Mouse (Mus musculus) C3H10T1/2 (cell line): ENCODE results near the gene Fam89a. TPM values are rescaled to one million over a fixed set of nuclear protein-coding genes. Genes with fewer than 3 reads are reported as not detected.

Experiments
- polyA plus RNA-seq, 2 experiments: library from polyadenylated mRNA; unstranded; fragments of >200 nt; fragmentation: generic; extraction: Trizol; gene quantifications; one replicate each; pipeline ENCODE4 v1.2.1; 2012; ENCODE audit warnings: missing spikeins in 2 of 2

Fam89a gene
- polyA plus RNA-seq = under 1 TPM; 0.02 to 0.26 TPM

DNA sequence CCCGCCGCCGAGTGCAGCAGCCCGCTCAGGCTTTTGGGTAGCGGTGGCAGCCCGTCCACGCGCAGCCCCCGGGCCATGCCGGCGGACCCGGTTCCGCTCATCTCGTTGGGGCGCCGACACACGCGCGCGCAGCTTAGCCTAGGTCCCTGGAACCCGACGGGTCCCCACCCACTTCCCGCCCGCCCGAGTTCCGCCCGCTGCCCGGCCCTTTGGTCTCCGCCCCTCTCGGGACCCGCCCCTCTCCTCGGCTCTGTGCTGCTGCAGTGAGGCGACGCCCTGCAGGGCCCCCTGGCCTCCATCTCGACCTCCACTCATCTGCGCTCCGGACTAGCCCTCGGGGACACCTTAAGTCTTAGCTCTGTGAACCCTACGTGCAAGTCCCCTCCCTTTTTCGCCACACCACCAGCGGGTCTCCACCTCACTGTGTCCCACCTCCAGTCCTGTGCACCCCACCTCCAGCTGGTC, at the start of gene Fam89a:
TSS of gene Fam89a (minus strand) at position 124 of the 465 bp plus-strand sequence.

DNA sequence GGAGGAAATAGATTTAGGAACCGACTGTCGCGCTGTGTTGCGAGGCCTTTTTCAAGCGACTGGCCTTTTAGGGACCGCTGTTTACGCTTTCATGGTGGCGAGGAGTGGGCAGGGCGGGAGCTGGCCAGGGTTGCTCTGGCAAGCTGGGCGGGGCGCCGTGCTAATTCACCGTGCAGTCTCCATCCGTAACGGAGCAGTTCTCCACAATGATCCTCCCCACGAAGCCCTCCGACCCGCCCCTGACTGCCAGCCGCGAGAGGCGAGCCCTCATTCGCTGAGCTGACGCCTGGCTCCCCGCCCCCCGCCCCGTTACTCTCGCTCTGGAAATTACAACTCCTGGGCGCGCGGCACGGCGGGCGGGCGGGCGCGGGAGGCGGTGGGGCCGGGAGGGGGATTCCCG, 41.1 kb upstream of the Fam89a start, which contains the start of gene Trim67:
TSS of gene Trim67 (plus strand) at position 385 of the 400 bp plus-strand sequence.

GRCm38 (mm10) chr8:124721862-124722515, 29.6 kb downstream of the Fam89a start, which contains the start of the genes Ttc13 and Arv1:
Gene Ttc13 (minus strand): TSS chr8:124721983.
Gene Arv1 (plus strand): TSS chr8:124722139.

Other genes with a start within 250 kb of the Fam89a start
- 10 to 100 TPM in 1 of 2 experiments, 1 to 10 TPM in 1; 8.2 to 20.6 TPM for gene Cog2, start 231.1 kb downstream of the Fam89a start, polyA plus RNA-seq
- gene Agt, start 182.1 kb downstream of the Fam89a start, polyA plus RNA-seq = under 1 TPM; 0.06 to 0.47 TPM
- under 1 TPM in 1 of 2 experiments, not detected in 1; 0.02 TPM for gene Capn9, start 175.7 kb downstream of the Fam89a start, polyA plus RNA-seq
- 10 to 100 TPM; 46.3 to 63.8 TPM for gene 2310022B05Rik, start 88.5 kb downstream of the Fam89a start, polyA plus RNA-seq
- gene Ttc13, start 29.8 kb downstream of the Fam89a start, polyA plus RNA-seq = 10 to 100 TPM in 1 of 2 experiments, 1 to 10 TPM in 1; 3.7 to 17.1 TPM
- gene Arv1, start 29.7 kb downstream of the Fam89a start, polyA plus RNA-seq = 1 to 10 TPM; 3.6 to 5.2 TPM
- gene Trim67, start 41.3 kb upstream of the Fam89a start, polyA plus RNA-seq = under 1 TPM in 1 of 2 experiments, not detected in 1; under 0.01 TPM
- gene Gnpat, start 111.2 kb upstream of the Fam89a start, polyA plus RNA-seq = 10 to 100 TPM; 25.5 to 43.4 TPM
- gene 2810004N23Rik, start 111.3 kb upstream of the Fam89a start, polyA plus RNA-seq = 10 to 100 TPM; 11.0 to 14.8 TPM
- 1 to 10 TPM; 2.1 to 5.5 TPM for gene Exoc8, start 145.9 kb upstream of the Fam89a start, polyA plus RNA-seq
- 1 to 10 TPM in 1 of 2 experiments, under 1 TPM in 1; 0.75 to 7.4 TPM for gene Sprtn, start 146.1 kb upstream of the Fam89a start, polyA plus RNA-seq
- 10 to 100 TPM; 13.0 to 19.8 TPM for gene Egln1, start 197.5 kb upstream of the Fam89a start, polyA plus RNA-seq